Mouse (Mus musculus): ENCODE measurements around the gene Gm20721. TPM values are rescaled to one million over a fixed set of nuclear protein-coding genes. Genes with fewer than 3 reads are reported as not detected.

Gm20721 gene
- total and polyA plus RNA-seq, 3 experiments, result 1.3 to 8.6 TPM; not detected in 1

DNA sequence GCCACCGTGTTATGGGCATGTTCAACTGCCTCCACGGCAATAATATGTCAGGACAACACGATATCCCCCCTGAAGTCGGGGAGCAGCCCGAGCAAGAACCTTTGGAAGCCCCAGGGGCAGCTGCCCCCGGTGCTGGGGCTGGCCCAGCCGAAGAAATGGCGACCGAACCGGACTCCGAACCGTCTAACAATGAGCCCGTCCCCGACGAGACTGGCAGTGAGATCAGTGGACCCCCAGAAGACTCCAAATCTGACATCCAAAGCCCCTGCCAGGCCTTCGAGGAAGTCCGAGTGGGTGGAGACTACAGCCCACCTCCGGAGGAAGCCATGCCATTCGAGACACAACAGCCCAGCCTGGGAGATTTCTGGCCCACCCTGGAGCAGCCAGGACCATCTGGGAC lies 48.7 kb downstream of the Gm20721 start:
- Histone ChIP-seq H3K36me3 (replicated peaks) (peaks cover 23% of the 10 kb centered on the region), H3K27me3 (ENCODE audit: insufficient read depth, low read length) (no peaks in the 10 kb centered on the region), H3K4me1 (ENCODE audit: insufficient read depth, low read depth, low read length) (peaks cover 9% of the 10 kb centered on the region), H3K9me3 (replicated peaks) (peaks cover 48% of the 10 kb centered on the region), H3K4me3 (ENCODE audit: low read depth, low read length) (peak overlapping the region; percentile 78)
- ATAC-seq (ENCODE audit: extremely low read depth, insufficient number of reproducible peaks, low FRiP score, poor library complexity, severe bottlenecking) (no peak), DNase-seq (ENCODE audit: low spot score) (no peak)
- TF ChIP-seq GATA1 (IDR thresholded peaks at IDR 0.05; ENCODE audit: borderline replicate concordance, low read length) (no peak), TAL1 (conservative IDR thresholded peaks at IDR 0.05; ENCODE audit: low read depth, low read length) (no peak), GATA2 (IDR thresholded peaks at IDR 0.05; ENCODE audit: borderline replicate concordance, low read depth, low read length) (no peak), POLR2AphosphoS5 (IDR thresholded peaks at IDR 0.05; ENCODE audit: insufficient replicate concordance, low read depth, low read length) (no peak), CTCF (IDR thresholded peaks at IDR 0.05; ENCODE audit: low read depth, low read length) (no peak)

DNA sequence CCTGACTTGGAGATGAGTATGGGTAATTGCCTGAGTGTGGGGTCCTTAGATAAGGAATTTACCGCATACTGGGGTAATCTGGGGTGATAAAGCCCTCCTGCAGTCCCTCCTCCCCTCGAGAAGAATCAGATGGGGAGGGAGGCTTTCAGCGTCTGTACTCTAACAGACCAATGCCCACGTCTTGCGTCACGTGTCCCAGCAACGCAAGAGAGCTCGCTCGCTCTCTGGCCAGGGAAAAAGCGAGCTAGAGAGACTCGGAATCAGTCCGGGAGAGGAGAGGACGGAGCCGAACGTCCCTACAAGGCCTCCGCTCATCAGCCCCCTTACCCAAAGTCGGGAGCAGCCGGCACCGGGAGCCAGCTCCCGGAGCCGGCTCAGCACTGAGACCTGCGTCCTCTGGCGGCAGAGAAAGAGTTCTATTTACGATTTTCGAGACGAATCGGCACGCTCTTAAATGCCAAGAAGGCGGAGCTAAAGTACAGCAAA lies 49.4 kb downstream of the Gm20721 start:
- H3K9me3 ChIP-seq (replicated peaks), result peaks cover 48% of the 10 kb centered on the region
- H3K4me3 ChIP-seq (ENCODE audit: low read depth, low read length), result peak overlapping the region; percentile 78
- peak; percentile 81 for DNase-seq (ENCODE audit: low spot score)

DNA sequence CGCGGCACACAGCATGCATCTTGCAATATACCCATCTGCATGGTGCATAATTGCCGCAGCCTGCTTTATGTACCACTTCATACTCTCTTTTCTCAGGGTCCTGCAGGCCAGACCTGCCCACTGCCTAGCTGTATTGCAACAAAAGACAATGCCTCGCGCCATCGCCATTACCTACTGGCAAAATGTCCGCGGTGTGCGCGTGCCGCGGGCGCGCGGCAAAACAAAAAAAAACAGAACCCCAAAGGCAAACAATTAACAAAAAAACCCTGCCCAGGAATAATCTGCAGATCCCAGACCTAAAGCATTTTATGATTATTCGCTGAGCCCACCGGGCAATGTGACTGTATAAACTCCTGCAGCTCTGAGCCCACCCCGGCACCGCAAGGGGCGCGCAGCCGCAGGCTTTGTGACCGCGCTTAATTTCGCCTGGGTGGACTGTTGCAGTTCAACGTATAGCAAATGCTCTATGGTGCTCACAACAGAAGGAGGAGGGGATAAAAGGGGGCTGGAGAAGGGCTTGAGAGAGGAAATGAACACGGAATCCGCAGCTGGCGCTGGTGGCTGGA lies 50.5 kb downstream of the Gm20721 start:
- Histone ChIP-seq H3K4me1 (ENCODE audit: insufficient read depth, low read depth, low read length) (peaks cover 23% of the 10 kb centered on the region), H3K9me3 (replicated peaks) (peaks cover 48% of the 10 kb centered on the region), H3K27me3 (ENCODE audit: insufficient read depth, low read length) (no peaks in the 10 kb centered on the region), H3K4me3 (ENCODE audit: low read depth, low read length) (peak overlapping the region; percentile 78), H3K36me3 (replicated peaks) (peaks cover 30% of the 10 kb centered on the region)
- DNase-seq (ENCODE audit: low spot score), result peak; percentile 53
- ATAC-seq (ENCODE audit: extremely low read depth, insufficient number of reproducible peaks, low FRiP score, poor library complexity, severe bottlenecking), result 0 out of 2 replicates have a peak, but pooled peaks have one; percentile 2
- TF ChIP-seq POLR2AphosphoS5 (IDR thresholded peaks at IDR 0.05; ENCODE audit: insufficient replicate concordance, low read depth, low read length) (0 out of 2 replicates have a peak, but pooled peaks have one; percentile 53), CTCF (IDR thresholded peaks at IDR 0.05; ENCODE audit: low read depth, low read length) (no peak)

More for the DNA sequence above, 49.4 kb downstream of the Gm20721 start:
- Histone ChIP-seq H3K36me3 (replicated peaks) (peaks cover 23% of the 10 kb centered on the region), H3K4me1 (ENCODE audit: insufficient read depth, low read depth, low read length) (peaks cover 12% of the 10 kb centered on the region), H3K27me3 (ENCODE audit: insufficient read depth, low read length) (no peaks in the 10 kb centered on the region)
- peak; percentile 56 for ATAC-seq (ENCODE audit: extremely low read depth, insufficient number of reproducible peaks, low FRiP score, poor library complexity, severe bottlenecking)
- TF ChIP-seq TAL1 (conservative IDR thresholded peaks at IDR 0.05; ENCODE audit: low read depth, low read length) (peak; percentile 71; the same call in 1 of the 2 replicates), GATA1 (IDR thresholded peaks at IDR 0.05; ENCODE audit: borderline replicate concordance, low read length) (no peak)

DNA sequence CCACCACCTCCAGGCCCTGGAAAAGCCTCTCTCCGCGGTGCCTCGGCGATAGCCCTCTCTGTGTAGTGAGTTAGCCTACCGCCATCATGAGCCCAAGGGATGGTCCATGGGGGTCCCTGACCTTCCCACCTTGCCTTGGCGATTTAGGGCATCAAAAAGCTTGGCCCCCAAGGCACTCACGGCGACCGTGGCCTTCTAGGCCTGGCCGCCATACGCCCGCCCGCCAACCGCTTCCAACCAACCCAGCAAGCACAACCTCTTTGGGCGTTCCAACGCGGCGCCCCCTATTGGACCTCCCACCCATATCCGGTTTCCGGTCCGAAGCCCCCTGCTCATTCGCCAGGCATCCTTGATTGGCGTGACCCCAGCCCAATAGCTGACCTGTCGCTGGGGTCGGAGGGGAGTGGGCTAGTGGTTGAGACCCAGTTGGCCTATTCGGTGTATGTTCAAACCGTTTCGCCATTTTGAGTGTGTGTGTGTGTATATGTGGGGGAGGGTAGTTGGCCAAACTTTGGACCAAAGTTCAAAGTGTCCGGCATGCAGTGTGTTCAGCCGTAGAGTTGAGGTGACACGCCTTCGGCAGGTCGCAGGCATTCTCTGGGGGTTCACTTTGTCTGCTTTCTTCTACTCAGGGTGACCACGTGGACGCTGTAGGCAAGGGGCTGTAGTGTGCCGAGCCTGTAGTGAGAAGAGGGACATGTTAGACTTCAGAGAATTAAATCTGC lies 51.2 kb downstream of the Gm20721 start:
- TF ChIP-seq GATA1 (IDR thresholded peaks at IDR 0.05; ENCODE audit: borderline replicate concordance, low read length) (no peak), TAL1 (conservative IDR thresholded peaks at IDR 0.05; ENCODE audit: low read depth, low read length) (no peak), GATA2 (IDR thresholded peaks at IDR 0.05; ENCODE audit: borderline replicate concordance, low read depth, low read length) (no peak), CTCF (IDR thresholded peaks at IDR 0.05; ENCODE audit: low read depth, low read length) (no peak), POLR2AphosphoS5 (IDR thresholded peaks at IDR 0.05; ENCODE audit: insufficient replicate concordance, low read depth, low read length) (no peak; the same call in 1 of the 2 replicates)
- Histone ChIP-seq H3K4me3 (ENCODE audit: low read depth, low read length) (peak overlapping the region; percentile 78), H3K9me3 (replicated peaks) (peaks cover 43% of the 10 kb centered on the region), H3K4me1 (ENCODE audit: insufficient read depth, low read depth, low read length) (peaks cover 26% of the 10 kb centered on the region), H3K27me3 (ENCODE audit: insufficient read depth, low read length) (no peaks in the 10 kb centered on the region), H3K36me3 (replicated peaks) (peaks cover 37% of the 10 kb centered on the region)
- DNase-seq (ENCODE audit: low spot score) (peak; percentile 89), ATAC-seq (ENCODE audit: extremely low read depth, insufficient number of reproducible peaks, low FRiP score, poor library complexity, severe bottlenecking) (peak; percentile 69)

DNA sequence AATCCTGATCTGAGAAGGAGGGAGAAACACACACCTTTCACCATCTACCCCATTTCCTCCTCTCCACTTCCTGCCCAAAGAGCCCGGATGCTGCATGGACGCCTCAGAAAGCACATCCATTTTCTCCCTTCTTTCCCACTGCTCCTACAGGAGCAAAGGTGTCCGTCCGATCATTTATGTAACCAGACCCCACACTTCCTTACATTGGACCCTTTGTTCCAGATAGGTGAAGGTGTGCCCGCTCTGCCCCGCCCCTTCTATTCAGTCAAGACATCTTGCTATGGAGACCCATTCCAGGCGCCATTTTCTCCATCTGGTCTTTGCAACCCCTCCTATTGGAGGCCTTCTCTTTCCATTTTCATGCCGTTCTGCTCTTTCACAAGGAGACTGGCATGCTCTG lies 52.1 kb downstream of the Gm20721 start:
- ATAC-seq (ENCODE audit: extremely low read depth, insufficient number of reproducible peaks, low FRiP score, poor library complexity, severe bottlenecking), result no peak
- DNase-seq (ENCODE audit: low spot score), result no peak
- peaks cover 43% of the 10 kb centered on the region for H3K36me3 ChIP-seq (replicated peaks)
- H3K4me3 ChIP-seq (ENCODE audit: low read depth, low read length), result peak overlapping the region; percentile 78
- H3K27me3 ChIP-seq (ENCODE audit: insufficient read depth, low read length), result no peaks in the 10 kb centered on the region
- peaks cover 30% of the 10 kb centered on the region for H3K4me1 ChIP-seq (ENCODE audit: insufficient read depth, low read depth, low read length)
- H3K9me3 ChIP-seq (replicated peaks), result peaks cover 37% of the 10 kb centered on the region
- TF ChIP-seq GATA1 (IDR thresholded peaks at IDR 0.05; ENCODE audit: borderline replicate concordance, low read length), result no peak

DNA sequence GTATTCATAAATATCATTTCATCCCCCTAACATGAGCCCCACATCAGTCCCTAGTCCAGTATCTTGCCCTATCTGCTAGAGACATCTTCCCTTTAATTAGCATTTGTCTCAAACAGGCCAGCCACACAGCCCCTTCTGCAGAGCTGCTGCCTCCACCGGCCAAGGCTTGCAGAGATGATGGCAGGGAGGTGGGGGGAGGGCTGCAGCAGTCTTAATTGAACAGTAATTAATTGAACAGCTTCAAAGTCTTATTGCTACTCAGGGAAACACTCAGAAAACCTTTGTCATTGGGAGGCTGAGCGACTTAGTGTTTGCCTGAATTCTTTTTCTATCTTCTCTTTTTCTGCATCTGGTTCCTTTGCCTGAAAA lies 54.9 kb downstream of the Gm20721 start:
- Histone ChIP-seq H3K4me3 (ENCODE audit: low read depth, low read length) (peak overlapping the region; percentile 59; the same call in 1 of the 2 replicates), H3K9me3 (replicated peaks) (peaks cover 34% of the 10 kb centered on the region), H3K36me3 (replicated peaks) (peaks cover 72% of the 10 kb centered on the region), H3K4me1 (ENCODE audit: insufficient read depth, low read depth, low read length) (peaks cover 30% of the 10 kb centered on the region), H3K27me3 (ENCODE audit: insufficient read depth, low read length) (no peaks in the 10 kb centered on the region)
- ATAC-seq (ENCODE audit: extremely low read depth, insufficient number of reproducible peaks, low FRiP score, poor library complexity, severe bottlenecking) (no peak), DNase-seq (ENCODE audit: low spot score) (no peak)
- TF ChIP-seq TAL1 (conservative IDR thresholded peaks at IDR 0.05; ENCODE audit: low read depth, low read length) (no peak), POLR2AphosphoS5 (IDR thresholded peaks at IDR 0.05; ENCODE audit: insufficient replicate concordance, low read depth, low read length) (no peak), GATA2 (IDR thresholded peaks at IDR 0.05; ENCODE audit: borderline replicate concordance, low read depth, low read length) (no peak), CTCF (IDR thresholded peaks at IDR 0.05; ENCODE audit: low read depth, low read length) (no peak), GATA1 (IDR thresholded peaks at IDR 0.05; ENCODE audit: borderline replicate concordance, low read length) (no peak)
